Mouse (Mus musculus) bone marrow, adult 2 months (tissue): ENCODE measurements at regions not wholly inside any gene's neighbourhood (a gene's known extent, or its start where the extent isn't known, plus 50 kb on each side); places are given as distances from the start of the nearest gene placed in this dataset.

Source experiments
- H3K27ac ChIP-seq: fragments of 200-500 bp; 2 replicates; pipeline ENCODE4 v1.5.1; 2012; ENCODE audit warnings: low read depth, mild to moderate bottlenecking, control low read depth, inconsistent platforms, low read length; ENCODE audit not compliant: control insufficient read depth, poor library complexity, insufficient read depth
- H3K4me1 ChIP-seq: fragments of 200-500 bp; 2 replicates; pipeline ENCODE4 v1.6.1; 2011; ENCODE audit warnings: low read length; ENCODE audit not compliant: control insufficient read depth, insufficient read depth
- H3K4me3 ChIP-seq: fragments of 200-500 bp; replicated peaks from 2 replicates; pipeline ENCODE3; 2011; ENCODE audit warnings: mild to moderate bottlenecking, low read depth, low read length, control low read depth; ENCODE audit not compliant: control insufficient read depth
- CTCF ChIP-seq: fragments of 200-500 bp; IDR thresholded peaks from 2 replicates; pipeline ENCODE4 v1.5.1; 2011; ENCODE audit warnings: low read length, control low read depth; ENCODE audit not compliant: control insufficient read depth, insufficient read depth
- POLR2A ChIP-seq: fragments of 200-500 bp; IDR thresholded peaks from 2 replicates; pipeline ENCODE4 v1.6.1; 2011; ENCODE audit warnings: low read depth, mild to moderate bottlenecking, control low read depth, low read length, borderline replicate concordance; ENCODE audit not compliant: control insufficient read depth
- WGBS: fragments of 180-500 bp; shearing (Covaris S2); methylation state at CpG from one replicate; pipeline ENCODE4 v1.1.7; 2018; 5-methylcytosine and 5-hydroxymethylcytosine counted together

DNA sequence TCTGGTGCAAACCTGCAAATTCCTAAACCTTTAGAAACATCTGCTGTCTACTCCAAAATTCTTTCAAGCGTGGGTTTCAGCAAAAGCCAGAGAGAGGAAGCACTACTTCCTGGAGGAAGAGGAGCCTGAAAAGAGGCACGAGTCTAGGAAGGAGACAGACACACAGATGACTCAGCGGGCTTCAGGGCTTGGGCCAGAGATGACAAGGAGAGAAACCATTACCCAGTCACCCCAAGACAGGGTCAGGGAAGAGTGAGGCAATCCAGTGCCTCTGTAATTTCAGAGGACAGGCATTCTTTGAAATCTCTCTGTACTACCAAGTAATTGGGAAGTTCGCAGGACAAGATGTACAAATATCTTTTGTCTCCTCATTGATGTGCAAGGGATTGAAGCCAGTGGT, 127.7 kb downstream of the Sp3 start:
- Histone ChIP-seq H3K4me3 (no peak overlapping the region), H3K27ac (no peak overlapping the region), H3K4me1 (no peaks in the 10 kb centered on the region; the same call in 1 of the 2 replicates)
- TF ChIP-seq CTCF, result no peak
- no peak for TF ChIP-seq POLR2A
- 33% methylated on average over 4 of the region's 4 CpGs for WGBS

GRCm38 (mm10) chr2:72855276-72855970, 124.8 kb downstream of the Sp3 start:
- TF ChIP-seq POLR2A, result no peak
- no peak for TF ChIP-seq CTCF
- 79% methylated on average over 11 of the region's 11 CpGs for WGBS
- H3K27ac ChIP-seq, result no peak overlapping the region

GRCm38 (mm10) chr2:72855971-72856755, 124.1 kb downstream of the Sp3 start:
- H3K27ac ChIP-seq, result no peak overlapping the region
- 84% methylated on average over 13 of the region's 13 CpGs for WGBS
- H3K4me3 ChIP-seq, result no peak overlapping the region
- no peaks in the 10 kb centered on the region for H3K4me1 ChIP-seq
- no peak for TF ChIP-seq CTCF
- no peak for TF ChIP-seq POLR2A

More at GRCm38 (mm10) chr2:72855276-72855970, 124.8 kb downstream of the Sp3 start:
- H3K4me3 ChIP-seq, result no peak overlapping the region
- H3K4me1 ChIP-seq, result no peaks in the 10 kb centered on the region

GRCm38 (mm10) chr2:72857377-72857776, 122.9 kb downstream of the Sp3 start:
- Histone ChIP-seq H3K4me3 (no peak overlapping the region), H3K27ac (no peak overlapping the region), H3K4me1 (no peaks in the 10 kb centered on the region)
- WGBS, result 84% methylated on average over 5 of the region's 5 CpGs
- TF ChIP-seq CTCF, result no peak

DNA sequence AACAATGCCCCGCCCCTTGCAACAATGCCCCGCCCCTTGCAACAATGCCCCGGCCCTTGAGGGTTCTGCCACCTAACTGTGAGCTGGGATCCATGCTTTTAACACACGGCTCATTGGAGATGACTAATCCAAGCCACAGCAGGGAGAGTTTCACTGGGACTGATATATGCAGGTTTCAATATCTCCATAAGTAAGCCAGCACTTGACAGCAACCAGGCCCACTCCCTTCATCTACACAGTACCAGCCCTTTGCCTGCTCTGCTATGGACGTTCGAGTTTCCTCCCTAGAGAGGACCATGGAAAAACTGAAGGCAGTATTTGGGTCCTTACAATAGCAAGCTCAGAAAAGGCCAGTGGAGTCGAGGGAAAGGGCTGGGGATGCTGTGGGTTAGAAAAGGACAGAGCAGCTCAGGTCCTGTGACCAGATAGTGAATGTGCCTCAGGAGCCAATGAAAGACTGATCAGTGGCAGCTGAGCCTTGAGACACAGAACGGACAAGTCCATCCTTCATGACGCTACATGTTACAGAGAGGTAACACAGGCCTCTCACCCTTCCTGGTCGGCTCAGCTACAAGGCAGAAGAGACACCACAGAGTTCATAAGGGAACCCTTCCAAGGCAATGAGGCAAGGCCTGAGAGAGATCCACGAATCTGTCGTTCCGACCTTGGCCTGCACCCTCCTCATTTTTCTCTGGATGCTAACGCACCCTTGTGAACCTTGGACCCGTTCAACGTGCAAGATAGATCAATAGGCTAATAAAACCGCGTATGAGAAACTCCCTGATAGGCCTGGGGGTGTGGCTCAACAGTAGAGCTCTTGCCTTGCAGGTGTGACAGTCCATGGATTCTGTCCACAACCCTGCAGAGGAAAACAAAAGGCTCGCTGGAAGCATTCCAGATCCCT, 114.5 kb downstream of the Sp3 start:
- 78% methylated on average over 19 of the region's 19 CpGs for WGBS
- no peak overlapping the region for H3K4me3 ChIP-seq
- TF ChIP-seq CTCF (no peak), POLR2A (no peak)
- no peaks in the 10 kb centered on the region for H3K4me1 ChIP-seq
- no peak overlapping the region for H3K27ac ChIP-seq

GRCm38 (mm10) chr2:72866366-72866688, 113.9 kb downstream of the Sp3 start:
- WGBS, result 62% methylated on average over 2 of the region's 2 CpGs
- TF ChIP-seq CTCF, result no peak
- no peak for TF ChIP-seq POLR2A
- H3K4me3 ChIP-seq, result no peak overlapping the region

DNA sequence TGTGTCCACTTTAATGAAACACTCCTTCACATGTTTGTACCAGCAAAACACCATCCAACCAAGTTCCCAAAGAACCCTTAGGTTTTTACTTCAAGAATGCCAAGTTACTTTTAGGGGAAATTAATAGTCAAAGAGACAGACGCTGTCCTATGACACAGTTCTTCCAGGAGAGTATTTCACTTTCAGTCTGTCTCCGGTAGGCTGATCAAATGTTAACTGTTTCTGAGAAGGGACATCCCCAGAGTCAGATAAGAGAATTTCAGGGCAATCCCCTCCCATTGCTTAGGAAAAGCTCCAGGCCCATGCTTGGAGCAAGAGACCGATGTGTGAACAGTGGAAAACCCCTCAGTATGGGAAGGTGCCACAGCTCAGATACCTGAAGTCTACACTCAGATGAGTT, 112.1 kb downstream of the Sp3 start:
- TF ChIP-seq CTCF (no peak), POLR2A (no peak)
- 86% methylated on average over 3 of the region's 3 CpGs for WGBS
- Histone ChIP-seq H3K4me1 (no peaks in the 10 kb centered on the region), H3K4me3 (no peak overlapping the region), H3K27ac (no peak overlapping the region)

More at GRCm38 (mm10) chr2:72866366-72866688, 113.9 kb downstream of the Sp3 start:
- Histone ChIP-seq H3K27ac (no peak overlapping the region), H3K4me1 (no peaks in the 10 kb centered on the region)

DNA sequence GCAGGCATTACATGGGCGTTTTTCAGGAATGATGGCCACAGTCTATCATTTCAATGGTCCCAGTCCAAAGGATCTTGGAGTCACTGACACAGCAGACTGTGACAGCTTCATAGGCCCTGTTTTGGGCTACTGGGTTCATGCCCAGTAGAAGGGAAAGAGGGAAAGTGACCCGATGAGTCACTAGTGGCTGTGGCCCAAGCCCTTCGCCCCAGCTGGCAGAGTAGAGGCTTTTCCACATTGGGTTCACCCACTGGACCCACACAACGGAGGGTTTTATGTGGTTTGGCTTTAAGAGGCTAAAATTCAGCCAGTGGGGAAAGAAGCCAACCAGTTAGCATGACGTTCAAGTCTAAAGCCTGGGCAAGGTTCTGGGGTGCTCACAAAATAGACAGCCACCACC, 108.4 kb downstream of the Sp3 start:
- no peak overlapping the region for H3K4me3 ChIP-seq
- no peak overlapping the region for H3K27ac ChIP-seq
- no peaks in the 10 kb centered on the region for H3K4me1 ChIP-seq
- WGBS, result 82% methylated on average over 5 of the region's 5 CpGs
- no peak for TF ChIP-seq CTCF
- no peak for TF ChIP-seq POLR2A
